Mouse (Mus musculus) liver, adult 2 months (tissue): ENCODE measurements around the gene Vps35l.

Source experiments
- CTCF ChIP-seq: fragments of 200-500 bp; IDR thresholded peaks from 2 replicates; pipeline ENCODE4 v1.5.1; 2011; ENCODE audit warnings: low read depth, low read length, control low read depth
- POLR2A ChIP-seq: fragments of 200-500 bp; IDR thresholded peaks from 2 replicates; pipeline ENCODE4 v1.6.1; 2011; ENCODE audit warnings: low read length, control low read depth; ENCODE audit not compliant: insufficient read depth; ENCODE audit errors: extremely low read depth

DNA sequence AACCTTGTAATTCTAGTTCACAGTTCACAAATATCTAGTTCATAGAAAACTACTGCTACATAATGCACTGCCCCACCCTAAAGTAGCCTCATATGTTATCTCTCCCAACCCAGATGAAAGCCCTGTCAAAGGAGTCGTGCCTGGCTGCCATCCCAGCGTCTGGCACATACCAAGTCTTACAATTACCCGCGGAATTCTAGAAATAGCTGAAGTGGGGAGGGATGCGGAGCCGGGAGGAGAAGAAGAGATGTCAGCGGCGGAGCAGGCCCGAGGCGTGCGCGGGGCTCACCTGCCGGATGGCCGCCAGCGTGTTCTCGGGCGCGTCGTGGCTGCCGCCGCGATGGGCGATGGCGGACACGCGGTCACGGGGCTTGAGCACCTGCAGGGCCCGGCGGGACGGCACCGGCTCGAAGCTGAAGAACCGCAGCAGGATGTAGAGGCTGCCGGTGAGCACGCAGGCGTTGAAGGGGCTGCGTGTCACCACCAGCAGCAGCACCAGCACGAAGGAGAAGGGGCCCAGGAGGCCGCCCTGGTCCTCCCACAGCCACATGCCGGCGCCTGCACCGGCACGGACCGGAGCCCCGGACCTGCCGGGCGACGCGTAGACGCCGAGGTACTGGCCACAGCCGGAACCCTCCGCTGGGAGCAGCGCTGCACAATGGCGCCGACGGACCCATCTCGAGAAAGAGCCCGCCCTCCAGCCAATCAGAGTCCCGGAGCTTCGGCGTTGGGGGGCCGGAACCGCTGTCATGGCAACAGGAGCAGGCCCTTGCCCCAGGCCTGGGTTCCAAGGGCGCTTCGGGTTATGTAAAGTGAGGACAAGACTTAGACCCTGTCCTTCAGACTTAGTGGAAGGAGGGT, 34.7 kb upstream of the Vps35l start, which contains the start of gene Gde1:
- TF ChIP-seq CTCF (no peak), POLR2A (peak; percentile 91)
